Mouse (Mus musculus) NIH3T3 (cell line): ENCODE measurements around the gene Clybl.

Experiments
- DNase-seq: peaks from one replicate; pipeline ENCODE4 v3.0.0-alpha.2; 2012; ENCODE audit warnings: low read depth

Gene Clybl

GRCm38 (mm10) chr14:122249123-122249522 lies 67.6 kb downstream of the Clybl start:
- no peak for DNase-seq

GRCm38 (mm10) chr14:122251346-122251745 lies 69.8 kb downstream of the Clybl start:
- DNase-seq, result no peak

- DNase-seq, result no peak
Measured at GRCm38 (mm10) chr14:122255562-122256260, 74.2 kb downstream of the Clybl start.

GRCm38 (mm10) chr14:122256261-122256634 lies 74.7 kb downstream of the Clybl start:
- DNase-seq, result no peak

- DNase-seq, result no peak
Measured at GRCm38 (mm10) chr14:122258297-122258696, 76.8 kb downstream of the Clybl start.

GRCm38 (mm10) chr14:122261250-122261649 lies 79.7 kb downstream of the Clybl start:
- DNase-seq, result no peak

- no peak for DNase-seq
Measured at GRCm38 (mm10) chr14:122262851-122263659, 81.6 kb downstream of the Clybl start.

- no peak for DNase-seq
Measured at GRCm38 (mm10) chr14:122265214-122265613, 83.7 kb downstream of the Clybl start.

- no peak for DNase-seq
Measured at GRCm38 (mm10) chr14:122267590-122267989, 86.1 kb downstream of the Clybl start.

- no peak for DNase-seq
Measured at GRCm38 (mm10) chr14:122271104-122271746, 89.7 kb downstream of the Clybl start.

GRCm38 (mm10) chr14:122277142-122277541 lies 95.6 kb downstream of the Clybl start:
- DNase-seq, result no peak

- no peak for DNase-seq
Measured at GRCm38 (mm10) chr14:122279462-122280308, 98.2 kb downstream of the Clybl start.

- DNase-seq, result no peak
Measured at GRCm38 (mm10) chr14:122280309-122281071, 99.0 kb downstream of the Clybl start.

GRCm38 (mm10) chr14:122281072-122281634 lies 99.6 kb downstream of the Clybl start:
- no peak for DNase-seq

- no peak for DNase-seq
Measured at GRCm38 (mm10) chr14:122283959-122284358, 102.5 kb downstream of the Clybl start.

- DNase-seq, result no peak
Measured at GRCm38 (mm10) chr14:122296399-122296798, 114.9 kb downstream of the Clybl start.

GRCm38 (mm10) chr14:122296864-122297263 lies 115.4 kb downstream of the Clybl start:
- DNase-seq, result no peak

- DNase-seq, result no peak
Measured at GRCm38 (mm10) chr14:122297386-122298109, 116.0 kb downstream of the Clybl start.

GRCm38 (mm10) chr14:122300261-122300660 lies 118.8 kb downstream of the Clybl start:
- no peak for DNase-seq

- no peak for DNase-seq
Measured at GRCm38 (mm10) chr14:122303821-122304220, 122.3 kb downstream of the Clybl start.
